Mouse (Mus musculus) NIH3T3 (cell line): Measurements from ENCODE around the gene Fgd1.

Source experiments
- DNase-seq: peaks from one replicate; pipeline ENCODE4 v3.0.0-alpha.2; 2012; ENCODE audit warnings: low read depth

Gene Fgd1

GRCm38 (mm10) chrX:151045850-151046249 lies at the start of gene Fgd1:
Gene Fgd1, plus strand, starts transcription at chrX:151046150.
- DNase-seq, result no peak

DNA sequence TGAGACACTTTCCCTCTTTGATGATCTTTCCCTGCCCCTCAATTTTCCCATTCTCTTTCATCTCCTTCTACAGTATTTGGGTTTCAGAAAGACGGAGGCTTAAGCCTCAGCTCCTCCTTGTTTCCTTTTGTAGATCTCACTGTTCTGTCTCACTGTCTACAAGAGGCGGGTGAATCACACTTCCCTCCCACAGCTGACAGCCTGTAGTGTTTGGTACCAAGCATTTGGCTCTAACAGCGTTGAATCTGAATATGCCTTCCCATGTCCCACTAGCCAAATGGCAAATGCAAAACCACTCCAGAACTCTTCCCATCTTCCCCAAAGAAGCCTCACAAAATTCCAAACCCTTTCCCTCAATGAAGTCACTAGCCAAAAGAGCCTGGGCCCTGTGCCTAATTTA lies 49.2 kb upstream of the Fgd1 start:
- DNase-seq, result no peak

GRCm38 (mm10) chrX:151016938-151017877 lies 28.7 kb upstream of the Fgd1 start, which contains the start of gene Gnl3l:
Gene Gnl3l, minus strand, starts transcription at chrX:151017322.
- peak; percentile 93 for DNase-seq

GRCm38 (mm10) chrX:151017897-151018296 lies 28.1 kb upstream of the Fgd1 start:
- DNase-seq, result peak; percentile 36

DNA sequence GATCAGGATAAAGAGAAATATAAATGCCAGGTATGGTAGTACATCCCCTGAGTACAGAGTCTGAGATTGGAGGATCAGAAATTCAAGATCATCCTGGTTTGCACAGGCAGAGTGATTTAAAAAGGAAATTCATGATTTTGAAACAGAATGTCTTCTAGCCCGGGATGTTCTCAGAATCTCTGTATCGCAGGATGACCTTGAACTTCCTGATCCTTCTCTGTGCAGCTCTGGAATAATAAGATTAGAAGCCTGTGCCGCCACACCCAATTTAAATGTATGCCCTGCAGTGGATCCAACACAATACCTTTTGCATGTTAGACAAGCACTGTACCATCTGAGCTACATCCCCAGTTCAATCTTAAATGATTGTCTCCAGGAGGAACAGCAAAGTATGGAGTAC lies 27.2 kb upstream of the Fgd1 start:
- no peak for DNase-seq

GRCm38 (mm10) chrX:151031400-151031799 lies 14.6 kb upstream of the Fgd1 start:
- no peak for DNase-seq

DNA sequence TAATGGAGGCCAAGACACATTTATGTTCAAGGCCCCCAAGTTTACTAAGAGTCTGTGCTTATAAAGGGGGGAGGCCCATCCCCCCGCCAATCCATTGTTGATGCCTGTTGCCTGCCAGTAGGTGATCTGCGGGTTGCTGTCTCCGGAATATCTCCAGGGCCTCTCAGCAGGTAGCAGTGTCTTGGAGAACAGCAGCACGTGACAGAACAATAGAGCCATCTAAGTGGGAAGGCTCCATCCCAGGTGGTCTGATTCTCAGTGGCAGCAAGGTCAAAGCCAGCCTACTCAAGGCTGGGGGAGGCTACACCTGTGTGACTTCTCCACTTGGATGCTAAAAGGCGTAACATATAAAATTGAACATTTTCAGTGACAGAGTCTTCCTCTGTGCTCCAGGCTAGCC lies 4.7 kb upstream of the Fgd1 start:
- DNase-seq, result no peak

GRCm38 (mm10) chrX:151046321-151046720 lies 371 bp downstream of the Fgd1 start:
- DNase-seq, result no peak

DNA sequence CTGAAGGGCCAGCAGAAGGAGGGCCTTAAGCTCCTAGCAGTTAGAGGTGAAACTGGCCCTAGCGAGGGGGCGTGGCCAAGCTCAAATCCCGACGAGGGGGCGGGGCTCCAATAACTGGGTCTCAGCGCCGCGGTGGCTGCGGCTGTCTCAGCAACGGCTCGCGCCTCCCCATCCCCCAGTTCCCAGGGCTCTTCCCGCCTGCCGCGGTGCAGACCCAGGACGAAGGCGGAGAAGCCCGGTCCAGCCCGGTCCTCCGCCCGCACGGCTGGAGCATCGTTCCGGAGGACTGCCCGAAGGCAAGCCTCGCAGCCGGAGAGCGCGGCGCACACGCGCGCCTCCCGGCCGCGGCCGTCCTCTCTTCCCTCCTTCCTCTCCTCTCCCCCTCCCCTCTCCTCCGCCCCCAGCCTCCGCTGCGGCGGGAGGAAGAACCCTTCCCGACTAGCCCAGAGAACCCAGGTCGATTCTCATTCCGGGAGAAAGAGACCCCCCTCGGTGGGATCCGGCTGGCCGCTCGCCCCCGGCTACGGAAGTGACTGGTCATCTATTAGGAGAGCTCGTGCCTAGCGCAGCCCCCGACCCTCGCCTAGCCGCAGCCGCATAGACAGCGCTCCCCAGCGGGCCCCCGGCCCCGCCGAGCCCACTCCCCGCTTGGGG lies 954 bp downstream of the Fgd1 start:
- peak; percentile 93 for DNase-seq

- peak; percentile 54 for DNase-seq
These were observed 1.6 kb downstream of the Fgd1 start for GRCm38 (mm10) chrX:151047431-151048058.

DNA sequence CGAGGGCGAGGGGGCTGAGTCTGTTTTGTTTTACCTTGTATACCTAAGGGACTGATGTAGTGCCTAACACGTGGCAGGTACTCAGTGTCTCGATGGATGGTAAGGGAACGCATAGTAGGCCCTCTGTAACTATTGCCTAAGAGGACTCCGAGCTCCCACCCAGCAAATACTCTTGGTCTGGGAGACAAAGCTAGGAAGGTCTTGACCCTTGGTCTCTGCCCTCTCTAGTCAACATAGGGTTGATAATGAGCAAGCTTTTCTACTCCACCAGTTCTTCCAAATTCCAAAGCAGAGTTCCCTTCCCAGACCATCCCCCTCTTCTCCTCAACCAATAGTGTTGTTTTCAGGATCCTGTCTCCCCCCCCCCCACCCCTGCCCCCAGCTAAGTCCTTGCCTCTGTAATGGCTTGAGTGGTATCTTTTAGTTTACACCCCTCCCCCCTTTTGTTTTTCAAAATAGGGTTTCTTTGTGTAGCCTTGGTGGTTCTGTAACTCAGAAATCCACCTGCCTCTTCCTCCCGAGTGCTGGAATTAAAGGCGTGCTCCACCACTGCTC lies 3.8 kb downstream of the Fgd1 start:
- no peak for DNase-seq

DNA sequence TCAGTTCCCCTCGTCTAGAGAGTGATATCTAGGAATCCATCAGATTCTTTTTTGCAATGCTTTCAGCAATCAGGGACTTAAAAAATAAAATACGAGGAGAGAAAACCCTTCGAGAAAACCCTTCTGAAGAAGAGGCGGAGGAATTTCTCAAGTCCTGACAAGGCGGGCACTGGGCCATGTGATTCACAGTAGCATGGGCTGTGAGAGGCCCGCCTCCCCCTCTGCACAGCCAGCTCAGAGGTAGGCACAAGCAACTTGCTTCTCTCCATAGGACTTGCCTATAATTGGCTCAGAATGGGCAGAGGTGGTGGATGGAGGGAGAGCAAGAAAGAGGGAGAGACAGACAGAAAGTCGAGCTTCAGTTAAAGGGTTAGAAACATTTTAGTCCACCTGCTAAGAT lies 4.4 kb downstream of the Fgd1 start:
- peak; percentile 84 for DNase-seq

- peak; percentile 7 for DNase-seq
These were observed 8.5 kb downstream of the Fgd1 start for GRCm38 (mm10) chrX:151054489-151054888.

DNA sequence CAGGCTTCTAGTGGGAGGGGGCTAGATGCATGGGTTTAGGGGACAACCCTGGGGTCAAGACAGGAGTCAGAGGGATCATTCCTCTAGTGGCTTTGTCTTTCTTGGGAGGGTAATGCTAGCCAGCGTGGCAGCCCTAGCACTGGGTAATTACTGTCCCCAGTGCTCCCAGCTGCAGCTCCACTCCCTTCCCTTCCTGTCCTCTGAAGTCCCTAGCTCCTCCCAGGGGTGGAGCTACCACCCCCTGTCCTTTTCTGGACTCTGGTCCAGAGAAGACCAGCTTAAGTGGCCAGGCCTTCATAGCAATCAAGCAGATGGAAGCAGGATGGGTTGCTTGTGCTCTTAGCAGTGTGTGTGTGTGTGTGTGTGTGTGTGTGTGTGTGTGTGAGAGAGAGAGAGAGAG lies 9.6 kb downstream of the Fgd1 start:
- no peak for DNase-seq

DNA sequence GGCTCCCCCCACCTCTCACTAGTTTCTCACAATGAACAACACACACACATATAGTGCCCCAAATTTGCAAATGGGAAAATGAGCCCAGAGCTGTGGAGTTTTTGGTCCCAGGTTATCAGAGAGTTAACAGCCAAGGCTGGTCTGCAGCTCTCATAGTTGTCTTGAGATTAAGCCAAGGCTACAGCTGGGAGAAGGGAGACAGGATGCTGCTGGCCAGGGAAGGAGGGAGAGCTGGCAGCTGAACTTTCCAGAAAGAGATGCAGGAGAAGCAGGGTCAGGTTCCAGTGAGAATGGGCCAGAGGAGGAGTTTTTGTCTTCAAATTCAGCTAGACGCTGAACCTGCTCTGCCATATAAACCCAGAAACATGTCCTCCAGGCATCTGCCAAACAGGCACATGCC lies 13.4 kb downstream of the Fgd1 start:
- DNase-seq, result no peak

- no peak for DNase-seq
These were observed 15.8 kb downstream of the Fgd1 start for GRCm38 (mm10) chrX:151061615-151062299.

GRCm38 (mm10) chrX:151066071-151066666 lies 20.2 kb downstream of the Fgd1 start:
- DNase-seq, result no peak

DNA sequence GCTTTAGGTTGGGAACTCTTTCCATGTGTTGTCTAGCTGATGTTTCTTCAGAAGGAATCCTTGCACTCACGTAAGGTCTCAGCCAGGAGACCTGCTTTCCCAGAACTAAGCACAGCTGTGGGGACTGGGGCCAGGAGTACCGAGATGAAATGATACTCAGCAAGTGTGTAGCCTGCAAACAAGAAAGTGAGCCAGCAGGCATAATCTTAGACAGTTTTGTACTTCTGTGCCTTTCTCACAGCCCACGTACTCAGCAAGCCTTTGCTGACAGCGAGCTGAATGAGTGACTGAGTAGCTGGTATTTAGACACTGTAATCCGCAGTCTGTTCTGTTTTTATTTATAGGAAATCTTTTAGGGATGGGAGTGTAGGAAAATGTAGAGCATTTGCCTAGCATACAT lies 21.9 kb downstream of the Fgd1 start:
- no peak for DNase-seq

GRCm38 (mm10) chrX:151076007-151076406 lies 30.1 kb downstream of the Fgd1 start:
- DNase-seq, result peak; percentile 6

- no peak for DNase-seq
These were observed 31.1 kb downstream of the Fgd1 start for GRCm38 (mm10) chrX:151076941-151077485.

GRCm38 (mm10) chrX:151085599-151085998 lies 39.6 kb downstream of the Fgd1 start:
- no peak for DNase-seq
